Mouse (Mus musculus) CH12.LX (cell line): ENCODE data around the gene 4932415D10Rik. TPM values are rescaled to one million over a fixed set of nuclear protein-coding genes. Genes with fewer than 3 reads are reported as not detected.

ENCODE experiments used
- DNase-seq: peaks from one replicate; pipeline ENCODE4 v3.0.0-alpha.2; 2013; ENCODE audit errors: extremely low read depth
- H3K27ac ChIP-seq: 2 replicates; pipeline ENCODE4 v1.5.1; 2012; ENCODE audit warnings: low read depth, mild to moderate bottlenecking, control low read depth, moderate library complexity; ENCODE audit not compliant: insufficient read depth
- H3K27me3 ChIP-seq: replicated peaks from 2 replicates; pipeline ENCODE3; 2012; ENCODE audit warnings: inconsistent platforms
- H3K36me3 ChIP-seq, 2 experiments: replicated peaks in 1 of 2; 2 replicates each; pipeline versions ENCODE3 to v1.6.1; 2012; ENCODE audit warnings: inconsistent platforms in 1 of 2, low read length in 1 of 2, mild to moderate bottlenecking in 1 of 2, mixed read lengths in 1 of 2, moderate library complexity in 1 of 2; ENCODE audit not compliant: control insufficient read depth in 1 of 2, insufficient read depth in 1 of 2
- H3K4me1 ChIP-seq, 2 experiments: 2 replicates each; pipeline ENCODE4 v1.6.1; 2012; ENCODE audit warnings: inconsistent platforms in 1 of 2, moderate library complexity in 1 of 2; ENCODE audit not compliant: insufficient read depth in 2 of 2, control insufficient read depth in 1 of 2
- H3K4me2 ChIP-seq: 2 replicates; pipeline ENCODE4 v1.6.1; 2012; ENCODE audit warnings: low read depth, mild to moderate bottlenecking, control low read depth; ENCODE audit not compliant: poor library complexity, insufficient read depth, severe bottlenecking
- H3K4me3 ChIP-seq, 3 experiments: fragments of 150-350 bp in 1 of 3; sonication (generic) in 1 of 3; replicated peaks in 1 of 3; 2 replicates each; pipeline versions ENCODE3 to v1.5.1; 2011 to 2012; ENCODE audit warnings: low read depth in 2 of 3, low read length in 2 of 3, mild to moderate bottlenecking in 2 of 3, moderate library complexity in 2 of 3, control low read depth in 1 of 3, improper control_type of control experiment in 1 of 3, inconsistent platforms in 1 of 3, mixed read lengths in 1 of 3; ENCODE audit not compliant: poor library complexity in 1 of 3
- H3K79me2 ChIP-seq: replicated peaks from 2 replicates; pipeline ENCODE4 v1.6.1; 2012; ENCODE audit warnings: mild to moderate bottlenecking, moderate library complexity; ENCODE audit not compliant: control insufficient read depth, poor library complexity, insufficient read depth, severe bottlenecking; ENCODE audit errors: extremely low read depth
- H3K9ac ChIP-seq: 2 replicates; pipeline ENCODE4 v1.6.1; 2012; ENCODE audit warnings: low read depth, mild to moderate bottlenecking, control low read depth, moderate library complexity; ENCODE audit not compliant: insufficient read depth
- H3K9me3 ChIP-seq: replicated peaks from 2 replicates; pipeline ENCODE3; 2012; ENCODE audit warnings: low read length, inconsistent platforms, mixed read lengths
- BHLHE40 ChIP-seq: IDR thresholded peaks from 2 replicates; pipeline ENCODE4 v1.6.1; 2011; ENCODE audit warnings: mild to moderate bottlenecking, low read depth, low read length, improper control_type of control experiment
- CHD1 ChIP-seq: IDR thresholded peaks from 2 replicates; pipeline ENCODE4 v1.6.1; 2012; ENCODE audit warnings: low read depth, low read length, improper control_type of control experiment, inconsistent platforms
- CHD2 ChIP-seq: IDR thresholded peaks from 2 replicates; pipeline ENCODE4 v1.6.1; 2011; ENCODE audit warnings: low read length, improper control_type of control experiment
- CTCF ChIP-seq, 2 experiments: IDR thresholded peaks in 1 of 2; conservative IDR thresholded peaks in 1 of 2; 2 replicates each; pipeline ENCODE4 v1.5.1; 2011 to 2012; ENCODE audit warnings: low read depth in 2 of 2, low read length in 2 of 2, improper control_type of control experiment in 1 of 2, inconsistent platforms in 1 of 2, mild to moderate bottlenecking in 1 of 2, moderate library complexity in 1 of 2
- E2F4 ChIP-seq: IDR thresholded peaks from 2 replicates; pipeline ENCODE4 v1.6.1; 2011; ENCODE audit warnings: low read depth, low read length, improper control_type of control experiment; ENCODE audit not compliant: insufficient replicate concordance
- ELF1 ChIP-seq: IDR thresholded peaks from 2 replicates; pipeline ENCODE4 v1.6.1; 2014; ENCODE audit warnings: low read depth, mild to moderate bottlenecking, inconsistent platforms, low read length, improper control_type of control experiment
- EP300 ChIP-seq: IDR thresholded peaks from 2 replicates; pipeline ENCODE4 v1.6.1; 2011; ENCODE audit warnings: low read length, improper control_type of control experiment
- ETS1 ChIP-seq: conservative IDR thresholded peaks from 2 replicates; pipeline ENCODE4 v1.6.1; 2012; ENCODE audit warnings: low read depth, mild to moderate bottlenecking, inconsistent platforms, low read length, improper control_type of control experiment, moderate library complexity
- GABPA ChIP-seq: IDR thresholded peaks from 2 replicates; pipeline ENCODE4 v1.6.1; 2012; ENCODE audit warnings: low read depth, low read length, improper control_type of control experiment, inconsistent platforms; ENCODE audit not compliant: insufficient replicate concordance
- HCFC1 ChIP-seq: IDR thresholded peaks from 2 replicates; pipeline ENCODE4 v1.6.1; 2012; ENCODE audit warnings: low read depth, mild to moderate bottlenecking, inconsistent platforms, low read length, improper control_type of control experiment
- IRF4 ChIP-seq: IDR thresholded peaks from 2 replicates; pipeline ENCODE4 v1.6.1; 2014; ENCODE audit warnings: low read depth, mild to moderate bottlenecking, inconsistent platforms, low read length, improper control_type of control experiment
- JUN ChIP-seq: IDR thresholded peaks from 2 replicates; pipeline ENCODE4 v1.6.1; 2011; ENCODE audit warnings: low read depth, mild to moderate bottlenecking, low read length, improper control_type of control experiment, moderate library complexity; ENCODE audit not compliant: insufficient read depth
- JUND ChIP-seq: conservative IDR thresholded peaks from 2 replicates; pipeline ENCODE4 v1.6.1; 2011; ENCODE audit warnings: low read depth, low read length, improper control_type of control experiment
- KAT2A ChIP-seq: IDR thresholded peaks from 2 replicates; pipeline ENCODE4 v1.6.1; 2012; ENCODE audit warnings: low read length, improper control_type of control experiment, inconsistent platforms; ENCODE audit not compliant: insufficient replicate concordance
- MAFK ChIP-seq: IDR thresholded peaks from 2 replicates; pipeline ENCODE4 v1.6.1; 2011; ENCODE audit warnings: low read length, improper control_type of control experiment; ENCODE audit not compliant: insufficient replicate concordance
- MAX ChIP-seq: IDR thresholded peaks from 2 replicates; pipeline ENCODE4 v1.6.1; 2011; ENCODE audit warnings: low read length, improper control_type of control experiment
- MAZ ChIP-seq: IDR thresholded peaks from 2 replicates; pipeline ENCODE4 v1.6.1; 2012; ENCODE audit warnings: low read depth, mild to moderate bottlenecking, inconsistent platforms, low read length, improper control_type of control experiment, moderate library complexity
- MEF2A ChIP-seq: IDR thresholded peaks from 2 replicates; pipeline ENCODE4 v1.6.1; 2014; ENCODE audit warnings: low read depth, mild to moderate bottlenecking, inconsistent platforms, low read length, improper control_type of control experiment, borderline replicate concordance
- MXI1 ChIP-seq: IDR thresholded peaks from 2 replicates; pipeline ENCODE4 v1.6.1; 2011; ENCODE audit warnings: mild to moderate bottlenecking, low read depth, low read length, improper control_type of control experiment
- MYC ChIP-seq: IDR thresholded peaks from 2 replicates; pipeline ENCODE4 v1.6.1; 2011; ENCODE audit warnings: low read depth, mild to moderate bottlenecking, improper control_type of control experiment, low read length
- NELFE ChIP-seq: IDR thresholded peaks from 2 replicates; pipeline ENCODE4 v1.6.1; 2011; ENCODE audit warnings: low read depth, low read length, improper control_type of control experiment
- NRF1 ChIP-seq: IDR thresholded peaks from 2 replicates; pipeline ENCODE4 v1.6.1; 2014; ENCODE audit warnings: low read depth, mild to moderate bottlenecking, inconsistent platforms, low read length, improper control_type of control experiment, moderate library complexity
- PAX5 ChIP-seq: IDR thresholded peaks from 2 replicates; pipeline ENCODE4 v1.6.1; 2012; ENCODE audit warnings: low read length, inconsistent platforms, mixed read lengths
- POLR2A ChIP-seq: IDR thresholded peaks from 2 replicates; pipeline ENCODE4 v1.6.1; 2011; ENCODE audit warnings: low read depth, mild to moderate bottlenecking, improper control_type of control experiment, low read length
- POLR2AphosphoS2 ChIP-seq: IDR thresholded peaks from 2 replicates; pipeline ENCODE4 v1.6.1; 2011; ENCODE audit warnings: low read depth, low read length, improper control_type of control experiment
- RAD21 ChIP-seq: IDR thresholded peaks from 2 replicates; pipeline ENCODE4 v1.6.1; 2011; ENCODE audit warnings: low read depth, mild to moderate bottlenecking, low read length, improper control_type of control experiment, moderate library complexity
- RCOR1 ChIP-seq: conservative IDR thresholded peaks from 2 replicates; pipeline ENCODE4 v1.6.1; 2012; ENCODE audit warnings: low read depth, mild to moderate bottlenecking, inconsistent platforms, low read length, improper control_type of control experiment
- SIN3A ChIP-seq: IDR thresholded peaks from 2 replicates; pipeline ENCODE4 v1.6.1; 2012; ENCODE audit warnings: low read length, improper control_type of control experiment, inconsistent platforms
- SMC3 ChIP-seq: IDR thresholded peaks from 2 replicates; pipeline ENCODE4 v1.6.1; 2011; ENCODE audit warnings: low read depth, low read length, improper control_type of control experiment
- TBP ChIP-seq: conservative IDR thresholded peaks from 2 replicates; pipeline ENCODE4 v1.6.1; 2011; ENCODE audit warnings: low read depth, low read length, improper control_type of control experiment
- TCF12 ChIP-seq: IDR thresholded peaks from 2 replicates; pipeline ENCODE4 v1.6.1; 2014; ENCODE audit warnings: low read depth, mild to moderate bottlenecking, inconsistent platforms, low read length, improper control_type of control experiment
- UBTF ChIP-seq: IDR thresholded peaks from 2 replicates; pipeline ENCODE4 v1.6.1; 2012; ENCODE audit warnings: low read depth, mild to moderate bottlenecking, inconsistent platforms, low read length, improper control_type of control experiment, moderate library complexity
- USF1 ChIP-seq: IDR thresholded peaks from 2 replicates; pipeline ENCODE4 v1.6.1; 2014; ENCODE audit warnings: low read depth, mild to moderate bottlenecking, inconsistent platforms, low read length, improper control_type of control experiment
- USF2 ChIP-seq: conservative IDR thresholded peaks from 2 replicates; pipeline ENCODE4 v1.6.1; 2011; ENCODE audit warnings: low read depth, low read length, improper control_type of control experiment
- ZC3H11A ChIP-seq: IDR thresholded peaks from 2 replicates; pipeline ENCODE4 v1.6.1; 2012; ENCODE audit warnings: low read depth, mild to moderate bottlenecking, inconsistent platforms, low read length, improper control_type of control experiment
- ZKSCAN1 ChIP-seq: IDR thresholded peaks from 2 replicates; pipeline ENCODE4 v1.6.1; 2012; ENCODE audit warnings: low read depth, inconsistent platforms, low read length, improper control_type of control experiment, borderline replicate concordance
- ZMIZ1 ChIP-seq: IDR thresholded peaks from 2 replicates; pipeline ENCODE4 v1.6.1; 2012; ENCODE audit warnings: low read depth, mild to moderate bottlenecking, inconsistent platforms, low read length, improper control_type of control experiment
- ZNF384 ChIP-seq: IDR thresholded peaks from 2 replicates; pipeline ENCODE4 v1.6.1; 2012; ENCODE audit warnings: low read depth, low read length, improper control_type of control experiment, inconsistent platforms
- dilution Hi-C: fragments of 300-500 bp; cut with MboI; formaldehyde crosslinking; loops from 2 replicates; pipeline ENCODE4 v1.14.3; 2020; ENCODE audit warnings: low sequenced_read_pairs; ENCODE audit not compliant: extremely low pct_unique_long_range_greater_than_20kb, extremely low pct_ligation_motif_present
- in situ Hi-C: fragments of 300-500 bp; cut with MboI; formaldehyde crosslinking; loops from 3 replicates; pipeline ENCODE4 v1.14.3; 2019; ENCODE audit warnings: low sequenced_read_pairs, low pct_ligation_motif_present, low pct_unique_long_range_greater_than_20kb, mixed read lengths
- polyA plus RNA-seq: library from polyadenylated mRNA; unstranded; fragments of >175 nt; gene quantifications from 2 replicates; pipeline ENCODE4 v1.2.1, GENCODE M21; 2012; ENCODE audit warnings: low read depth; ENCODE audit not compliant: insufficient read length
- total RNA-seq, 2 experiments: library from RNA; depleted of rRNA; stranded (reverse); fragments of 300-350 nt in 1 of 2; fragments of >200 nt in 1 of 2; gene quantifications; 2 replicates each; pipeline ENCODE4 v1.2.3; 2012 to 2014

4932415D10Rik gene
- total and polyA plus RNA-seq, 3 experiments: under 0.01 TPM; not detected in 2

GRCm38 (mm10) chr10:82354083-82355010 lies 38.0 kb upstream of the 4932415D10Rik start, which contains the start of gene Gm4924:
Gm4924 (plus strand) TSS chr10:82354255.
- dilution Hi-C loops: no loop called here
- Histone ChIP-seq H3K4me2 (peak within 1 kb of the TSS; percentile 69), H3K9me3 (no peaks in the 10 kb centered on the region), H3K27ac (peak within 1 kb of the TSS; percentile 77), H3K4me3 (peak within 1 kb of the TSS; percentile 75 to 89 (median 87)), H3K4me1 (peaks cover 0 to 25% of the 10 kb centered on the region in 2 experiments; a peak in 2 of 4 replicates), H3K27me3 (no peaks in the 10 kb centered on the region), H3K9ac (peak within 1 kb of the TSS; percentile 62), H3K36me3 (peaks cover 0 to 16% of the 10 kb centered on the region in 2 experiments), H3K79me2 (peaks cover 2% of the 10 kb centered on the region; the same call in 1 of the 2 replicates)
- in situ Hi-C loops: no loop called here
- peak; percentile 96 for DNase-seq
- TF ChIP-seq POLR2A (peak; percentile 90), JUN (no peak), TBP (peak; percentile 84), RCOR1 (no peak), ZNF384 (no peak), USF2 (peak; percentile 36), GABPA (no peak), MYC (no peak; the same call in 1 of the 2 replicates), HCFC1 (peak; percentile 66), ETS1 (0 out of 2 replicates have a peak, but pooled peaks have one; percentile 19), TCF12 (peak; percentile 24), RAD21 (no peak), UBTF (no peak), NELFE (peak; percentile 83), ZC3H11A (no peak), KAT2A (no peak), E2F4 (no peak), CHD2 (peak; percentile 68; the same call in 1 of the 2 replicates), MEF2A (0 out of 2 replicates have a peak, but pooled peaks have one; percentile 21), NRF1 (peak; percentile 90), MAZ (no peak), IRF4 (0 out of 2 replicates have a peak, but pooled peaks have one; percentile 27), SIN3A (no peak), ELF1 (peak; percentile 76), PAX5 (no peak), EP300 (no peak), ZKSCAN1 (no peak), CTCF (conservative IDR thresholded peaks at IDR 0.05 in 1 of 2, IDR thresholded peaks at IDR 0.05 in 1 of 2; ENCODE audit: low read depth in 2 of 2, low read length in 2 of 2) (no peak), POLR2AphosphoS2 (no peak), MAFK (no peak), JUND (0 out of 2 replicates have a peak, but pooled peaks have one; percentile 22), ZMIZ1 (no peak), BHLHE40 (peak; percentile 87; the same call in 1 of the 2 replicates), CHD1 (no peak), MXI1 (peak; percentile 68), MAX (peak; percentile 91), SMC3 (no peak), USF1 (peak; percentile 60)
